Mouse (Mus musculus): ENCODE data around the gene Cyp1a1. TPM values are rescaled to one million over a fixed set of nuclear protein-coding genes. Genes with fewer than 3 reads are reported as not detected.

The Cyp1a1 gene
- polyA plus RNA-seq, 1 experiment from 2014 or later, result not detected

DNA sequence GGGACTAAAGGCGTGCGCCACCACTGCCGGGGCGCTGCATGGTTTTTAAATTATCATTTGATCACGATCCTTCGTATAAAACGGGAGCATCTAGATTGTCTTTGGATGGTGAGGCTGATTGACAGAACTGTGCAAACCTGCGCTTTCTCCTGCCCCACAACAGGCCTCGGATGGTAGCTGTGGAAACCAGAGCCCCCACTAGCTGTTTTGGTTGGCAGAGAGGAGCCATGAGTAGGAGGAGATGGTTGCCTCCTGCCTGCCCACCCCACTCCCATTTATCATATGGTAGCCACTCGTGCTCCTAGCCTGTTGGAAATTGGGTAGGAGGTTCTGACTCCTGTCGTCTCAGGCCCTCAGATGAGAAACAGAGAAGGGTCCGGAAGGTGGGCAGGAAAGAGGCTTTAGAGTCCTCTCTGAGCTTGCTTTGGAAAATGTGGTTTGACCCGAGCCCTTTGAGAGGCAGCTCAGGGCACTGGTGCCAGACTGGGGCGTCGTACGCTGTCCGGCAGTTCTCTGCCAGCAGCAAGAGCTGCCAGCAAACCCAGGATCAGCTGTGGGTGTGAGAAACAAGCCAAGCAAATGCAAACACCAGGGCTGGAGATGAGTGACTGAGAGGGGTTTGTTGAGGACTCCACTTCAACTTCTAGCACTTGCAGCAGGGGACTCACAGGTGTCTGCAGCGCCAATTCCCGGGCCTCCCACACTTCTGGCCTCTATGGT is 30.9 kb upstream of the Cyp1a1 start:
- peaks cover 31% of the 10 kb centered on the region for H3K27me3 ChIP-seq (replicated peaks)

DNA sequence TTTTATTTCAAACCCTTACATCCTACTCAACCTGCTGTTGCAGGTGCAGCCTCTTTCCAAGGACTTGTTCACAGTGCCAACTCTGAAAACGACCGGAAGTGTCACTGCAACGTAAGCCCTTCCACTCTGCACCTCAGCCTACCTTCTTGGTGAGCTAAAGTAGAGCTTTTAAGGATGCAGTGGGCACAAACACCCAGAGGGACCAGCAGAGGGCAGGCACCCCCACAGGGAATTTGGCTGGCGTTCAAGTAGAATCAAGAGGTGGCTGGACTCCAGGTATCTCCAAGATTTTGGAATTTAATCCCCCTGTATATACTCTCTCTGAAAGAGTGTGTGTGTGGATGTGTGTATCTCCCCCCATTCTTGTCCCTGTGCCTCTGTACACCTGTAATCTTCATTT is 29.9 kb upstream of the Cyp1a1 start:
- no peak overlapping the region for H3K9ac ChIP-seq
- no peak overlapping the region for H3K4me2 ChIP-seq
- WGBS, result 55% methylated on average over 4 of the region's 4 CpGs
- no peak overlapping the region for H3K4me3 ChIP-seq
- no peak for ATAC-seq (ENCODE audit: insufficient number of reproducible peaks, low FRiP score)
- H3K36me3 ChIP-seq, result no peaks in the 10 kb centered on the region
- no peaks in the 10 kb centered on the region for H3K9me3 ChIP-seq (replicated peaks)
- peaks cover 9% of the 10 kb centered on the region; the same call in 1 of the 2 replicates for H3K4me1 ChIP-seq (replicated peaks)
- peaks cover 23% of the 10 kb centered on the region for H3K27me3 ChIP-seq (replicated peaks)
- H3K27ac ChIP-seq (ENCODE audit: poor library complexity, severe bottlenecking), result no peak overlapping the region

More for the DNA sequence above, 30.9 kb upstream of the Cyp1a1 start:
- H3K4me2 ChIP-seq, result no peak overlapping the region
- WGBS, result 79% methylated on average over 19 of the region's 19 CpGs
- ATAC-seq (ENCODE audit: insufficient number of reproducible peaks, low FRiP score), result no peak
- H3K9ac ChIP-seq, result no peak overlapping the region
- no peaks in the 10 kb centered on the region for H3K36me3 ChIP-seq
- no peaks in the 10 kb centered on the region for H3K9me3 ChIP-seq (replicated peaks)
- H3K4me3 ChIP-seq, result no peak overlapping the region
- no peak overlapping the region for H3K27ac ChIP-seq (ENCODE audit: poor library complexity, severe bottlenecking)
- H3K4me1 ChIP-seq (replicated peaks), result peaks cover 9% of the 10 kb centered on the region; the same call in 1 of the 2 replicates

DNA sequence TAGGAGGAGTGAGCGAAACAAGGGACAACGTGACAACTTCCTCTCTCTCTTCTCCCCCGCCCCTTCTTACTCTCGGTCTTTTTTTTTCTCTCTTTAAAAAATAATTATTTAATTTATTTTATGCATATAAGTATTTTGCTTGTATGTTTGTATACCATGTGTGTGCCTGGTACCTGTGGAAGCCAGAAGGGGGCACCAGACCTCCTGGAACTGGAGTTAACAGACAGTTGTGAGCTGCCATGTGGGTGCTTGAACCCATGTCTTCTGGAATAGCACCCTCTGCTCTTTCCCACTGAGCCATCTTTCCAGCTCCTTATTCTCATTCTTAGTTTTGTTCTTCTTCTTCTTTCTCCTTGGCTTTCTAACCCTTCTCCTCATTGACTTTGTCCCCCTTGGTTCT is 28.8 kb upstream of the Cyp1a1 start:
- no peak for ATAC-seq (ENCODE audit: insufficient number of reproducible peaks, low FRiP score)
- Histone ChIP-seq H3K27ac (ENCODE audit: poor library complexity, severe bottlenecking) (no peak overlapping the region), H3K27me3 (replicated peaks) (peaks cover 12% of the 10 kb centered on the region), H3K36me3 (no peaks in the 10 kb centered on the region), H3K4me3 (no peak overlapping the region), H3K4me2 (no peak overlapping the region), H3K9ac (no peak overlapping the region), H3K4me1 (replicated peaks) (peaks cover 9% of the 10 kb centered on the region; the same call in 1 of the 2 replicates), H3K9me3 (replicated peaks) (no peaks in the 10 kb centered on the region; the same call in 1 of the 2 replicates)
- 83% methylated on average over 4 of the region's 4 CpGs for WGBS

DNA sequence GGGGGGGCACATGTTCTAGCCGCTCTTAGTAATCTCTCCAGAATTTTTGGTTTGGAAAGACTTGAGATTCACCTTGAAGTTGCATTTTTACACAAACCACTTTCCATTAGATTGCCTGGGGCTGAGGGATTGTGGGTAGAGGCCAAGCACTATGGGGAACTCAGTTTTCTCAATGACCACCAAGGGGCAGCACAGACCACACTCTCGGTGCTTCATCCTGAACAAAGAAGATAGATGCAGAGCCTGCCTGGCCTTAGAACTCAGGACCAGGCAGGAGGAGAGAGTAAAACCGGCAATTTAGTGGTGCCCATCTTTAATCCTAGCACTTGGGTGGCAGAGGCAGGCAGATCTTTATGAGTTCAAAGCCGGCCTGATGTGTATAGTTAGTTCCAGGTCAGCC is 28.0 kb upstream of the Cyp1a1 start:
- H3K36me3 ChIP-seq, result no peaks in the 10 kb centered on the region
- peaks cover 5% of the 10 kb centered on the region; the same call in 1 of the 2 replicates for H3K4me1 ChIP-seq (replicated peaks)
- no peak overlapping the region for H3K27ac ChIP-seq (ENCODE audit: poor library complexity, severe bottlenecking)
- H3K9ac ChIP-seq, result no peak overlapping the region
- no peak overlapping the region for H3K4me3 ChIP-seq
- no peaks in the 10 kb centered on the region; the same call in 1 of the 2 replicates for H3K9me3 ChIP-seq (replicated peaks)
- no peak overlapping the region for H3K4me2 ChIP-seq
- peak; percentile 58; the same call in 1 of the 2 replicates for ATAC-seq (ENCODE audit: insufficient number of reproducible peaks, low FRiP score)
- H3K27me3 ChIP-seq (replicated peaks), result peaks cover 4% of the 10 kb centered on the region; the same call in 1 of the 2 replicates
- WGBS, result 14% methylated on average over 4 of the region's 4 CpGs

DNA sequence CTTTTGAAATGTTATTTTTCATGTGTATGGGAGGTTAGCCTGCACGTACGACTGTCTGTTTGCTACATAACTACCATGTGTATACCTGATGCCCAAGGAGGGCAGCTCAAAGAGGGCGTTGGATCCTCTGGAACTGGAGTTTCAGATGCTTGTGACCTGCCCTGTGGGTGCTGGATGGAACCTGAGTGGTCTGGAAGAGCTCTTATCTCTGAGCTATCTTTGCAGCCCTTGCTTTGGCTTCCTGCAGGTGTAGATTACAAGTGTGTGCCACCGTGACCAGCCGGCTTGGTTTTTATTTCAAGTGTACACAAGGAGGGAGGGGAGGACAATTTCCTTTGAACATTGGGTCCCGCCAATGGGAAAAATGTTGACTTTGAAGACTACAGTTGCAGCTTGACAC is 27.2 kb upstream of the Cyp1a1 start:
- no peak overlapping the region for H3K4me2 ChIP-seq
- no peak overlapping the region for H3K4me3 ChIP-seq
- no peak for ATAC-seq (ENCODE audit: insufficient number of reproducible peaks, low FRiP score)
- H3K9me3 ChIP-seq (replicated peaks), result no peaks in the 10 kb centered on the region; the same call in 1 of the 2 replicates
- 0 out of 2 replicates have a peak, but pooled peaks cover 3% of the 10 kb centered on the region for H3K27me3 ChIP-seq (replicated peaks)
- H3K9ac ChIP-seq, result no peak overlapping the region
- 56% methylated on average over 6 of the region's 6 CpGs for WGBS
- H3K36me3 ChIP-seq, result no peaks in the 10 kb centered on the region
- H3K27ac ChIP-seq (ENCODE audit: poor library complexity, severe bottlenecking), result no peak overlapping the region
- peaks cover 5% of the 10 kb centered on the region; the same call in 1 of the 2 replicates for H3K4me1 ChIP-seq (replicated peaks)

DNA sequence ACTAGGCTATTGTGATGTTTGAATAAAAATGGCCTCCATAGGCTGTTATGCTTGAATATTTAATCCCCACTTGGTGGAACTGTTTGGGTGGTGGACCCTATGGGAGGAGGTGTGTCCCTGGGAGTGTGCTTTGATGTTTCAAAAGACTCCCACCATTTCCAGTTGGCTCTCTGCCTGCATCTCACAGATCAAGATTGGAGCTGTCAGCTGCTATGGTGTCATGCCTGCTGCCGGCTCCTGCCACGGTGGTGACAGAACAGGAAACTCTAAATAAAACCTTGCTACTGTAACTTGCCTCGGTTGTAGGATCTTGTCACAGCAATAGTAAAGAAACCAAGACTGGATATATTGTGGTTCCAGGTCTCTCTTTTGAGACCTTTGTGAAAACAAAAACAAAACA is 26.2 kb upstream of the Cyp1a1 start:
- no peak overlapping the region for H3K9ac ChIP-seq
- H3K27me3 ChIP-seq (replicated peaks), result 0 out of 2 replicates have a peak, but pooled peaks cover 3% of the 10 kb centered on the region
- 12% methylated on average over 3 of the region's 3 CpGs for WGBS
- no peaks in the 10 kb centered on the region for H3K36me3 ChIP-seq
- H3K9me3 ChIP-seq (replicated peaks), result no peaks in the 10 kb centered on the region; the same call in 1 of the 2 replicates
- H3K27ac ChIP-seq (ENCODE audit: poor library complexity, severe bottlenecking), result no peak overlapping the region
- H3K4me2 ChIP-seq, result no peak overlapping the region
- no peaks in the 10 kb centered on the region for H3K4me1 ChIP-seq (replicated peaks)
- H3K4me3 ChIP-seq, result no peak overlapping the region
- no peak for ATAC-seq (ENCODE audit: insufficient number of reproducible peaks, low FRiP score)

DNA sequence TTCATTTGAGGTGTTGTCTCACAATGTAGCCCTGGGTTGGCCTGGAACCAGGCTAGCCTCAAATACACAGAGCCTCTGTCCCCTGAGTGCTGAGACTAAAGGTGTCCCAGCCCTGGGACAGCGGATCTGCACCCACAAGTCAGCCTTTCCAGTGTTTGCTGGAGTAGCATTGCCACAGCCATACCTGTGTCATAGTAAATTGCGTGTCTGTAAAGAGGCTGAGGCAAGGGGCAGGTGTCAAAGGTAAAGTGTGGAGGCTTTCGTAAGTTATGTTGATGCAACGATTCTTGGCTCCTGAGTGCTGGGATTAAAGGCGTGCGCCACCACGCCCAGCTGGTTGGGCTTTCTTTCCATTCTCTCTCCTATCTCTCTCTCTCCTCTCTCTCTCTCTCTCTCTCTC is 23.1 kb upstream of the Cyp1a1 start:
- 0 out of 2 replicates have a peak, but pooled peaks cover 9% of the 10 kb centered on the region for H3K27me3 ChIP-seq (replicated peaks)

DNA sequence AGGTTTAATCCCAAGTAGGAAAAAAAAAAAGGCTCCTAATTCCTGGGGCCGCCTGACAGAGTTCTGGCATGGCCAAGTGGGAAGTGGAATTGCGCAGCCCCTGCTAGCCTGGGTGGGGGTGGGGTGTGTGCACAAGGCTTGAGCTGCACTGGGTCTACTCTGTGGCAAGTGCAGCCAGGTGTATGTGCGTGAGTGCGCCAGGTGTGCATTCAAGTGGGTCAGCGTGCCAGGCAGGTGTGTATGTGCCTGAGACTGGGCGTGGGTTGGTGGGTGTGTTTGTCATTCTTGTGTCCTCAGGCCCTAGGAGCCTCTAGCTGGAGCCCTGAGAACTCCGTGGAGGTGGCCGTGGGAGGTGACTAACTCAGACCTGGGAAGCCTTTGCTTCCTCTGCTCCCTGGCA is 21.2 kb upstream of the Cyp1a1 start:
- no peak overlapping the region for H3K9ac ChIP-seq
- WGBS, result 84% methylated on average over 8 of the region's 8 CpGs
- H3K36me3 ChIP-seq, result no peaks in the 10 kb centered on the region
- no peaks in the 10 kb centered on the region; the same call in 1 of the 2 replicates for H3K9me3 ChIP-seq (replicated peaks)
- no peak for ATAC-seq (ENCODE audit: insufficient number of reproducible peaks, low FRiP score)
- 0 out of 2 replicates have a peak, but pooled peaks cover 9% of the 10 kb centered on the region for H3K27me3 ChIP-seq (replicated peaks)
- no peak overlapping the region for H3K27ac ChIP-seq (ENCODE audit: poor library complexity, severe bottlenecking)
- no peak overlapping the region for H3K4me3 ChIP-seq
- peaks cover 6% of the 10 kb centered on the region; the same call in 1 of the 2 replicates for H3K4me1 ChIP-seq (replicated peaks)
- H3K4me2 ChIP-seq, result no peak overlapping the region

More for the DNA sequence above, 23.1 kb upstream of the Cyp1a1 start:
- WGBS, result 51% methylated on average over 7 of the region's 7 CpGs
- H3K27ac ChIP-seq (ENCODE audit: poor library complexity, severe bottlenecking), result no peak overlapping the region
- no peaks in the 10 kb centered on the region for H3K36me3 ChIP-seq
- no peaks in the 10 kb centered on the region; the same call in 1 of the 2 replicates for H3K9me3 ChIP-seq (replicated peaks)
- ATAC-seq (ENCODE audit: insufficient number of reproducible peaks, low FRiP score), result no peak
- H3K9ac ChIP-seq, result no peak overlapping the region
- H3K4me2 ChIP-seq, result no peak overlapping the region
- H3K4me1 ChIP-seq (replicated peaks), result peaks cover 6% of the 10 kb centered on the region; the same call in 1 of the 2 replicates
- H3K4me3 ChIP-seq, result no peak overlapping the region

DNA sequence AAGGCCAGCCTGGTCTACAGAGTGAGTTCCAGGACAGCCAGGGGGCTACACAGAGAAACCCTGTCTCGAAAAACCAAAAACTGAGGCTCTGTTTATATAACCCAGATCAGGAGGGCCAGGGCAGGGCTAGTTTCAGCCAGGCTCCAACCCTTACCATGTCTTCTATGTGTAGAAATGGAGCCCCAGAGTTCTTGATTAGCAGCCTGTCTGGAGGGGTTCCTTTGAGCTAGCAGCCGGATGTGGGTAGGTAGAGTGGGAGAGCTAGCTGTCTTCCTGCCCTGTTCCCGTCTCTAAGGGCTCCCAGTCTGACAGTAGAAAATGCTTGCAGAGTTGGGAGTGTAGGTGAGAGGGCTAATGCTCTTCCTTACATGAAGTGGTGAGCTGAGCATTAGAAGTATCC is 20.6 kb upstream of the Cyp1a1 start:
- WGBS, result 68% methylated on average over 3 of the region's 3 CpGs
- 0 out of 2 replicates have a peak, but pooled peaks cover 9% of the 10 kb centered on the region for H3K27me3 ChIP-seq (replicated peaks)
- ATAC-seq (ENCODE audit: insufficient number of reproducible peaks, low FRiP score), result no peak
- peaks cover 6% of the 10 kb centered on the region; the same call in 1 of the 2 replicates for H3K4me1 ChIP-seq (replicated peaks)
- H3K4me3 ChIP-seq, result no peak overlapping the region
- H3K27ac ChIP-seq (ENCODE audit: poor library complexity, severe bottlenecking), result no peak overlapping the region
- no peak overlapping the region for H3K9ac ChIP-seq
- H3K4me2 ChIP-seq, result no peak overlapping the region
- H3K36me3 ChIP-seq, result no peaks in the 10 kb centered on the region
- no peaks in the 10 kb centered on the region; the same call in 1 of the 2 replicates for H3K9me3 ChIP-seq (replicated peaks)

DNA sequence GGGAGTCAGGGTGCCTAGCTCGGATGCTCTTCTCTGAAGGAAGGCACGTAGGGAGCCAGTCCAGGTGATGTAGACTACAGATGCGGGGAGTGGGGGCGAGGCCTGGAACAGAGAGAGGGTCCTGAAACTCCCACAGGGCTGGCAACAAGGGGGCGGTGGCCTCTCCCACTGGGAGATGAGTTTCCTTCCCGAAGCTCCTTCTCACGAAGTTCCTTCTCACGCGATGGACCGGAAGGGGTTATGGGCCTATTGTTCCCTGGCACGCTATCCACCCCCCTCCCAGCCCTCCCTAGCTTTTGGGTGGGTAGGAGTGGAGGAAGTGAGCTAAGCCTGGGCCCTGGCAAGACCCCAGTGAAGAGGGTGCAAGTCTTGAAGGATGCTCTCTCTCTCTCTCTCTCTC is 19.9 kb upstream of the Cyp1a1 start:
- Histone ChIP-seq H3K36me3 (no peaks in the 10 kb centered on the region), H3K4me1 (replicated peaks) (peaks cover 6% of the 10 kb centered on the region; the same call in 1 of the 2 replicates), H3K9me3 (replicated peaks) (no peaks in the 10 kb centered on the region; the same call in 1 of the 2 replicates), H3K4me3 (no peak overlapping the region), H3K27ac (ENCODE audit: poor library complexity, severe bottlenecking) (no peak overlapping the region), H3K27me3 (replicated peaks) (0 out of 2 replicates have a peak, but pooled peaks cover 9% of the 10 kb centered on the region), H3K4me2 (no peak overlapping the region), H3K9ac (no peak overlapping the region)
- WGBS, result 59% methylated on average over 11 of the region's 11 CpGs
- no peak for ATAC-seq (ENCODE audit: insufficient number of reproducible peaks, low FRiP score)

DNA sequence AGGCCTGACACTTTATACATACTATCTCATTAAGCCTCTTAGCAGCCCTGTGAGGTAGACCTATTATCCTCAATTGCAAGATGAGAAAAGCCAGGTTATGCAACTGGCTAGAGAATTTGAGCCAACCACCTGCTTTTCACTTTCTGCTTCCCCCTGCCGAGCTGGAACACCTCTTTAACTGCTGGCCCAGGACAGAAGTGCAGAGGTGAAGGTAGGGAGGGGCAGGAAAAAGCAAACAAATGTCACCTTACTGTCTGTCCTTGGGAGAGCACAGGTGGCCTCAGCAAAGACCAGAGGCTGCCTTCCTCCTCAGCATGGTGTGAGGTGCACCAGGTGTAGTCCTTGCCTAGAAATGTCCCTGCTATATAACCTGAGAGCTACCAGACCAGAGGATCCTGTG is 19.5 kb upstream of the Cyp1a1 start:
- Histone ChIP-seq H3K4me1 (replicated peaks) (peaks cover 6% of the 10 kb centered on the region; the same call in 1 of the 2 replicates), H3K27ac (ENCODE audit: poor library complexity, severe bottlenecking) (no peak overlapping the region), H3K9me3 (replicated peaks) (no peaks in the 10 kb centered on the region; the same call in 1 of the 2 replicates), H3K4me2 (no peak overlapping the region), H3K27me3 (replicated peaks) (0 out of 2 replicates have a peak, but pooled peaks cover 9% of the 10 kb centered on the region), H3K9ac (no peak overlapping the region), H3K36me3 (no peaks in the 10 kb centered on the region), H3K4me3 (no peak overlapping the region)
- WGBS, result 38% methylated on average over 1 of the region's 1 CpGs
- no peak for ATAC-seq (ENCODE audit: insufficient number of reproducible peaks, low FRiP score)

All from heart, embryonic 12.5 days (tissue).